Mouse (Mus musculus): ENCODE measurements at regions not wholly inside any gene's neighbourhood (a gene's known extent, or its start where the extent isn't known, plus 50 kb on each side); places are given as distances from the start of the nearest gene placed in this dataset.

GRCm38 (mm10) chr2:75607010-75607915 lies 51.8 kb upstream of the Hnrnpa3 start:
- no peak for DNase-seq

- no peak for DNase-seq
Measured at GRCm38 (mm10) chr2:75607958-75608357, 51.1 kb upstream of the Hnrnpa3 start.

GRCm38 (mm10) chr2:75608482-75608881 lies 50.6 kb upstream of the Hnrnpa3 start:
- DNase-seq: no peak

- DNase-seq: peak; percentile 4
Measured at GRCm38 (mm10) chr2:75609150-75609946, 49.7 kb upstream of the Hnrnpa3 start.
